Mouse (Mus musculus) midbrain, embryonic 12.5 days (tissue): ENCODE measurements at regions not wholly inside any gene's neighbourhood (a gene's known extent, or its start where the extent isn't known, plus 50 kb on each side); places are given as distances from the start of the nearest gene placed in this dataset.

Experiments used
- ATAC-seq: fragments of 200-750 bp; cut with Nextera tagmentation; 2 replicates; pipeline ENCODE4 v1.8.0; 2017; ENCODE audit warnings: low read depth, moderate TSS enrichment, moderate library complexity; ENCODE audit not compliant: low FRiP score
- H3K27ac ChIP-seq: fragments of 300-500 bp; sonication (generic); replicated peaks from 2 replicates; pipeline ENCODE4 v1.5.1; 2016; ENCODE audit warnings: mild to moderate bottlenecking
- H3K27me3 ChIP-seq: fragments of 300-500 bp; sonication (generic); 2 replicates; pipeline ENCODE4 v1.6.1; 2016; ENCODE audit warnings: mild to moderate bottlenecking
- H3K36me3 ChIP-seq: fragments of 300-500 bp; sonication (generic); 2 replicates; pipeline ENCODE4 v1.6.1; 2016
- H3K4me1 ChIP-seq: fragments of 300-500 bp; sonication (generic); 2 replicates; pipeline ENCODE4 v1.6.1; 2016
- H3K4me2 ChIP-seq: fragments of 300-500 bp; sonication (generic); replicated peaks from 2 replicates; pipeline ENCODE4 v1.6.1; 2016; ENCODE audit warnings: mild to moderate bottlenecking, moderate library complexity
- H3K4me3 ChIP-seq: fragments of 300-500 bp; sonication (generic); 2 replicates; pipeline ENCODE4 v1.5.1; 2016; ENCODE audit warnings: mild to moderate bottlenecking
- H3K9ac ChIP-seq: fragments of 300-500 bp; sonication (generic); replicated peaks from 2 replicates; pipeline ENCODE4 v1.6.1; 2016; ENCODE audit warnings: mild to moderate bottlenecking, moderate library complexity
- H3K9me3 ChIP-seq: fragments of 300-500 bp; sonication (generic); 2 replicates; pipeline ENCODE4 v1.6.1; 2016; ENCODE audit warnings: mild to moderate bottlenecking
- WGBS: fragments of 180-500 bp; shearing (Covaris S2); methylation state at CpG from one replicate; pipeline ENCODE4 v1.1.7; 2016; 5-methylcytosine and 5-hydroxymethylcytosine counted together

- 95% methylated on average over 7 of the region's 7 CpGs for WGBS
Observed at GRCm38 (mm10) chr16:50118150-50118549, 314.0 kb downstream of the Bbx start.

GRCm38 (mm10) chr16:50122460-50122859, 309.7 kb downstream of the Bbx start:
- WGBS: 62% methylated on average over 2 of the region's 2 CpGs
- no peak for ATAC-seq
- Histone ChIP-seq H3K9me3 (no peaks in the 10 kb centered on the region), H3K27ac (no peak overlapping the region), H3K4me2 (no peak overlapping the region), H3K27me3 (no peaks in the 10 kb centered on the region), H3K9ac (no peak overlapping the region), H3K36me3 (no peaks in the 10 kb centered on the region), H3K4me3 (no peak overlapping the region), H3K4me1 (no peaks in the 10 kb centered on the region)

More at GRCm38 (mm10) chr16:50118150-50118549, 314.0 kb downstream of the Bbx start:
- H3K9me3 ChIP-seq: no peaks in the 10 kb centered on the region
- ATAC-seq: no peak; the same call in 1 of the 2 replicates
- no peak overlapping the region for H3K4me2 ChIP-seq
- H3K27me3 ChIP-seq: no peaks in the 10 kb centered on the region
- no peak overlapping the region for H3K27ac ChIP-seq
- no peaks in the 10 kb centered on the region for H3K36me3 ChIP-seq
- H3K4me1 ChIP-seq: no peaks in the 10 kb centered on the region
- H3K4me3 ChIP-seq: no peak overlapping the region
- no peak overlapping the region for H3K9ac ChIP-seq

- no peak overlapping the region for H3K4me3 ChIP-seq
- H3K4me2 ChIP-seq: no peak overlapping the region
- no peaks in the 10 kb centered on the region for H3K4me1 ChIP-seq
- no peaks in the 10 kb centered on the region for H3K27me3 ChIP-seq
- no peaks in the 10 kb centered on the region for H3K9me3 ChIP-seq
- H3K36me3 ChIP-seq: no peaks in the 10 kb centered on the region
- no peak overlapping the region for H3K9ac ChIP-seq
- WGBS: 86% methylated on average over 4 of the region's 4 CpGs
- ATAC-seq: no peak
- H3K27ac ChIP-seq: no peak overlapping the region
Observed at GRCm38 (mm10) chr16:50124646-50125045, 307.5 kb downstream of the Bbx start.

GRCm38 (mm10) chr16:50125564-50125963, 306.6 kb downstream of the Bbx start:
- WGBS: 85% methylated on average over 5 of the region's 5 CpGs
- Histone ChIP-seq H3K4me2 (no peak overlapping the region), H3K27ac (no peak overlapping the region), H3K4me1 (no peaks in the 10 kb centered on the region), H3K9me3 (no peaks in the 10 kb centered on the region), H3K4me3 (no peak overlapping the region), H3K27me3 (no peaks in the 10 kb centered on the region), H3K9ac (no peak overlapping the region), H3K36me3 (no peaks in the 10 kb centered on the region)
- no peak for ATAC-seq

GRCm38 (mm10) chr16:50131406-50131805, 300.8 kb downstream of the Bbx start:
- Histone ChIP-seq H3K27me3 (no peaks in the 10 kb centered on the region), H3K4me1 (no peaks in the 10 kb centered on the region), H3K9me3 (0 out of 2 replicates have a peak, but pooled peaks cover 2% of the 10 kb centered on the region), H3K4me3 (no peak overlapping the region), H3K4me2 (no peak overlapping the region), H3K27ac (no peak overlapping the region), H3K36me3 (no peaks in the 10 kb centered on the region), H3K9ac (no peak overlapping the region)
- ATAC-seq: no peak
- 87% methylated on average over 2 of the region's 2 CpGs for WGBS
